Mouse (Mus musculus) bone marrow, adult 2 months (tissue): ENCODE data around the gene Bud31.

Experiments
- CTCF ChIP-seq: fragments of 200-500 bp; IDR thresholded peaks from 2 replicates; pipeline ENCODE4 v1.5.1; 2011; ENCODE audit warnings: low read length, control low read depth; ENCODE audit not compliant: control insufficient read depth, insufficient read depth
- POLR2A ChIP-seq: fragments of 200-500 bp; IDR thresholded peaks from 2 replicates; pipeline ENCODE4 v1.6.1; 2011; ENCODE audit warnings: low read depth, mild to moderate bottlenecking, control low read depth, low read length, borderline replicate concordance; ENCODE audit not compliant: control insufficient read depth

DNA sequence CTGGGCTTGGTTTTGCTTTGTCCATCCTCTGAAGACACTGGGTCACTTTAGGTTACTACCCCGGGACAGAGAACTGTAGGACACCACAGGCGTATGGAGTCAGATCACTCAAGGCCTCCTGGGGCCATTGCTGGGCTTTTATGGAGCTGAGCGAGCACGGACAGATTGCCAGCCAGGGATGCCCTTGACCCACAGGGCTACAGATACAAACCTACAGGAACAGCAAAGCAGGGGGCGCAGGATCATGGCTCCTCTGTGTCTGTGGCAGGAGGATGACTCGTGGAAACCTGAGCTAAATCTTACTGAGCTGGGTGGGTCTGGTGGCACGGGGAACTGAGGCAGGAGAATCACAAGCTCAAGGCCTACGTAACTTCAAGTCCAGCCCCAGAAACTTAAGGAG is 27.6 kb upstream of the Bud31 start:
- no peak for TF ChIP-seq CTCF
- no peak for TF ChIP-seq POLR2A
